Mouse (Mus musculus): ENCODE data around the gene Rp2. TPM values are rescaled to one million over a fixed set of nuclear protein-coding genes. Genes with fewer than 3 reads are reported as not detected.

The Rp2 gene
- total RNA-seq, 2 experiments from 2014 or later: 10.9 to 11.4 TPM

GRCm38 (mm10) chrX:20419536-20419935 is 55.3 kb downstream of the Rp2 start:
- DNase-seq: no peak
- intact Hi-C loops (cut with DNase I): no loop called here

DNA sequence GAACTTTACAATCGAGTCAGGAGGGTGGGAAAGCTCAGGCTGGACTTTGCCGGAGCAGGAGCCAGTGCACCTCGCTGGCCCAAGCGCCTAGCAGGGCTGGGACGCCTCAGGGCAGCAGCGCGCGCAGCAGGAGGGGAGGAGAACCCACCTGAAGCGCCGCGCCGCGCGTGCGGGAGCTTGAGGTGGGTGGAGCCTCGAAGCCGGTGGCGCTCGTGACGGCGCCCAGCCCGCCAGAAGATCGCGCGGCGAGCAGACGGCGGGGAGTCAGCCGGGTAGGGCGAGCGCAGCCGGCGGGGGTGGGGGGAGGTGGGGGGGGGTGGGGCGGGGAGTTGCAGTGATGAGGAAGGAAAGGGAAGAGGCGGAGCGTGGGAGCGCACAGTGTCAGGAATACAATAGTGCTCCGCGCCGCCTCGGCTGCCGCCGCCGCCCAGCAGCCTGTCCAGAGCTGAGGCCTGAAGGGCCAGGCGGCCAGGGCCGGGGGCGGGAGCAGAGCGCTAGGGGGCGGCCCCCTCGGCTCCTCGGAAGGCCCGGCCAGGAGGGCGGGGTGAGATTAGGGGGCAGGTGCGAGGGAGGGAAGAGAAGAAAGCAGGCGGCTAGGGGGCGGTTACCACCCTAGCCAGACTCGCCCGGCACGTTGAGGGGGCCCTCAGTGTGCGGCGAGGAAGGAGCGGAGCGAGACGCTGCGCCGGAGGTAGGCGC is 61.0 kb downstream of the Rp2 start, which contains the start of gene Jade3:
Jade3 (plus strand) TSS at position 549 of the 699 bp plus-strand sequence.
- peak; percentile 68 to 77 for DNase-seq
- intact Hi-C loops (cut with DNase I): loop anchor here (5.0 to 10.0 kb wide), 2 partner anchors 58 to 150 kb away; no protein-coding TSS in a partner anchor

DNA sequence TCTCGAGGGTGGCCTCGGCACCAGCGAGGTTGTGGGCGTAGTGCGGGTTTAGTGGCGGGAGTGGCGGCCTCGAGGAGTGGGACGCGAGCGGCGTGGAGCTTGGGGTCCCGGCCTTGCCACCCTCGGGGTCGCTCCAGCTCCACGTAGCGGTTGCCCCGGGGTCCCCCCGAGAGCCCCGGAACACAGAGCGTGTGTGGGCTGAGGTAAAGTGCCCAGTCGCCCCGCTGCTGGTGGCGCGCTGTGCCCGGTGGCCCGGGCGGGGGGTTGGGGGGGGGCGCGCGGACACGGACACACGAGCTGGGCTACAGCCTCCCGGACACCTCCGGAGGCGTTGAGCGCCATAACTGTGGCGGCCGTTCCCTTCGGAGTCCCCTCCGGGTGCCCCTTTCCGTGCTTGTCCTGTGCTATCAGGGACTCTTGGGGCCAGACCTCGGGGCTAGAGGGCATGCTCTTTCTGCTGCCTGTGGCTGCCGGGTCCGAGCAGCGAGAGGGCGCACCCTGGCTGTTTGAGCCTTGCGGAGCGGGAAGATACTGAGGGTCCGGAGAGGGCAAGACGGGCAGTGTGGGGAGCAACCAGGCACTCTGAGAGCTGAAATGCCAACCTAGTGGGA is 61.7 kb downstream of the Rp2 start:
- peak in 1 of 2 experiments; percentile 29 for DNase-seq
- intact Hi-C loops (cut with DNase I): loop anchor here (5.0 to 10.0 kb wide), 2 partner anchors 59 to 149 kb away; no protein-coding TSS in a partner anchor

Other genes with a start within 250 kb of the Rp2 start
- 1 to 10 TPM; 3.9 to 4.0 TPM for gene Slc9a7, start 72.7 kb upstream of the Rp2 start, total RNA-seq (2021)
- gene Jade3, start 61.2 kb downstream of the Rp2 start, total RNA-seq (2021): 1 to 10 TPM; 1.8 to 2.7 TPM
- under 1 TPM; 0.31 to 0.38 TPM for gene Rgn, start 185.3 kb downstream of the Rp2 start, total RNA-seq (2021)

All from heart, postnatal 36 days (tissue).